In the genomic region with DNA sequence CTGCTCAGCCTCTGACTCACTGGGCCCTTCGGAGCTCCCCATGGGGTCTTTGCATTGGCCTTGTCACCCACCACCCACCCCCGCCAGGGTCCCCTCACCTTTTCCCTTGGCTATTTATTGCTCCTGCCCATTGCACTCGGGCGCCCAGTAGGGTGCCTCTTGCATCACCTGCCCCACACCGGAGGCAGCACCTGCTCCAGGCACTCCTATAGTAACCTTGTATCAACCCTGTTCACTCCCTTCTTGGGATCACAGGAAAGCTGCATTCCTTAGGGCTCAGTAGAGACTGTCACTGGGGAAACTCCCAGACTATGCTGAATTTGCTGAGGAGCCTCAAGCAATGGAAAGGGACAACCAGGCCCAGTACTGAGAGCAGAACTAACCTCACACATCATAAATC, we compare ENCODE assay signal across 11 mouse cellular contexts. TPM values are rescaled to one million over a fixed set of nuclear protein-coding genes. Genes with fewer than 3 reads are reported as not detected.
DNase-seq lines count a peak whose midpoint lies in the region; ATAC-seq and TF ChIP-seq lines count a peak whose summit lies in the region.
"Had no signal": no experiment of that assay in that cellular context is flagged by ENCODE, and none has a peak within 500 bp of the region (broad histone marks: within the 10 kb centered on the region; RNA-seq: fewer than 3 reads in every experiment).

No protein-coding gene starts in this region.

- H3K36me3 ChIP-seq in heart, postnatal 0 days (replicated peaks; ENCODE audit: control insufficient read depth, insufficient read depth, low read length), result no peaks in the 10 kb centered on the region
- H3K36me3 ChIP-seq in intestine, postnatal 0 days (ENCODE audit: control insufficient read depth, insufficient read depth), result no peaks in the 10 kb centered on the region
- no peaks in the 10 kb centered on the region for H3K36me3 ChIP-seq in small intestine, adult 2 months (ENCODE audit: control insufficient read depth, insufficient read depth, low read length)
- H3K36me3 ChIP-seq: embryonic facial prominence, embryonic 15.5 days had no signal

- peak overlapping the region; percentile 40 for H3K4me2 ChIP-seq in heart, postnatal 0 days (ENCODE audit: low read depth, low read length)
- peak overlapping the region; percentile 51 for H3K4me2 ChIP-seq in intestine, postnatal 0 days (replicated peaks; ENCODE audit: low read depth)
- H3K4me2 ChIP-seq: embryonic facial prominence, embryonic 15.5 days had no signal

- peaks cover 9% of the 10 kb centered on the region; the same call in 1 of the 2 replicates for H3K4me1 ChIP-seq in heart, postnatal 0 days (ENCODE audit: control insufficient read depth, insufficient read depth)
- peaks cover 6% of the 10 kb centered on the region for H3K4me1 ChIP-seq in intestine, postnatal 0 days (replicated peaks; ENCODE audit: control insufficient read depth, insufficient read depth, low read length)
- peaks cover 11% of the 10 kb centered on the region for H3K4me1 ChIP-seq in small intestine, adult 2 months (ENCODE audit: control insufficient read depth, insufficient read depth, insufficient read length, low read length)

- no peak for TF ChIP-seq CTCF in heart, postnatal 0 days (IDR thresholded peaks at IDR 0.05; ENCODE audit: low read depth)
- TF ChIP-seq CTCF in intestine, postnatal 0 days (IDR thresholded peaks at IDR 0.05; ENCODE audit: low read depth), result no peak
- TF ChIP-seq CTCF in small intestine, adult 2 months (IDR thresholded peaks at IDR 0.05; ENCODE audit: extremely low read depth, insufficient read length, insufficient replicate concordance, low read depth, low read length), result no peak

- no peak for ATAC-seq in heart, postnatal 0 days (ENCODE audit: insufficient read depth, low read depth)
- peak; percentile 82 for ATAC-seq in intestine, postnatal 0 days
- ATAC-seq in activated CD4-positive, CD25-positive, alpha-beta regulatory T cell, adult 4 months, result no peak

- H3K27me3 ChIP-seq in heart, postnatal 0 days (ENCODE audit: control insufficient read depth, insufficient read depth, low read length), result no peaks in the 10 kb centered on the region
- no peaks in the 10 kb centered on the region for H3K27me3 ChIP-seq in intestine, postnatal 0 days (replicated peaks; ENCODE audit: control insufficient read depth, insufficient read depth, low read length)
- no peaks in the 10 kb centered on the region for H3K27me3 ChIP-seq in small intestine, adult 2 months (ENCODE audit: control insufficient read depth, insufficient read depth, low read length)
- H3K27me3 ChIP-seq: embryonic facial prominence, embryonic 15.5 days had no signal

- H3K27ac ChIP-seq in heart, postnatal 0 days (ENCODE audit: low read depth), result no peak overlapping the region
- no peak overlapping the region; the same call in none of the 2 replicates for H3K27ac ChIP-seq in intestine, postnatal 0 days (ENCODE audit: low read depth, low read length)
- peak overlapping the region; percentile 36; the same call in 1 of the 2 replicates for H3K27ac ChIP-seq in small intestine, adult 2 months (ENCODE audit: insufficient read depth, low read depth, low read length)
- H3K27ac ChIP-seq: embryonic facial prominence, embryonic 15.5 days had no signal

- WGBS in heart, postnatal 0 days, result 48% methylated on average over 5 of the region's 5 CpGs
- WGBS in intestine, postnatal 0 days, result 11% methylated on average over 5 of the region's 5 CpGs
- 28% methylated on average over 5 of the region's 5 CpGs for WGBS in small intestine, adult 2 months

- H3K9me3 ChIP-seq in heart, postnatal 0 days (replicated peaks; ENCODE audit: control insufficient read depth, low read length), result peaks cover 8% of the 10 kb centered on the region; the same call in 1 of the 2 replicates
- no peaks in the 10 kb centered on the region for H3K9me3 ChIP-seq in intestine, postnatal 0 days (ENCODE audit: control insufficient read depth)
- H3K9me3 ChIP-seq: embryonic facial prominence, embryonic 15.5 days had no signal

- DNase-seq in heart, postnatal 0 days (ENCODE audit: low spot score), result no peak
- DNase-seq in heart, adult 18-20 months, result no peak
- DNase-seq in R1 (ENCODE audit: low read depth, low spot score), result peak; percentile 49
- DNase-seq in kidney, postnatal 36 days, result no peak
- DNase-seq: cerebellum, adult 9-11 months; lung, postnatal 36 days; right cerebral cortex, postnatal 14 days had no signal

- no peak overlapping the region for H3K4me3 ChIP-seq in heart, postnatal 0 days (ENCODE audit: low read depth, low read length)
- H3K4me3 ChIP-seq in intestine, postnatal 0 days (ENCODE audit: low read depth, low read length), result no peak overlapping the region
- no peak overlapping the region for H3K4me3 ChIP-seq in small intestine, adult 2 months (ENCODE audit: low read depth, low read length)
- H3K4me3 ChIP-seq: embryonic facial prominence, embryonic 15.5 days had no signal

- H3K9ac ChIP-seq in heart, postnatal 0 days (replicated peaks; ENCODE audit: low read depth, low read length), result no peak overlapping the region
- H3K9ac ChIP-seq in intestine, postnatal 0 days (ENCODE audit: low read depth, low read length), result no peak overlapping the region
- H3K9ac ChIP-seq: embryonic facial prominence, embryonic 15.5 days had no signal

- TF ChIP-seq POLR2A in small intestine, adult 2 months (IDR thresholded peaks at IDR 0.05; ENCODE audit: low read depth, low read length), result no peak

- no peak for TF ChIP-seq EP300 in heart, postnatal 0 days (IDR thresholded peaks at IDR 0.05; ENCODE audit: low read depth)

RNA-seq across cellular contexts. Expression of gene Fam222a, which starts 6.9 kb away (rescaled TPM):
- 0.97 and 5.0 TPM in 2 replicates for total RNA-seq in heart, postnatal 0 days (2014; rRNA removed; ENCODE audit: low replicate concordance)
- polyA plus RNA-seq in heart, postnatal 0 days (2015; fragmentation: Nextera tagmentation; extraction: Ambion mirVana), result 0.97 and 1.3 TPM in 2 replicates
- total RNA-seq in heart, adult 18-20 months (2021), result 1 to 10 TPM; 2.6 to 3.3 TPM
- polyA plus RNA-seq in intestine, postnatal 0 days (2015; fragmentation: Nextera tagmentation; extraction: Ambion mirVana), result 2.3 and 3.2 TPM in 2 replicates
- 2.8 and 5.3 TPM in 2 replicates for polyA plus RNA-seq in small intestine, adult 2 months (2012; rRNA removed)
- not detected for polyA plus RNA-seq in activated CD4-positive, CD25-positive, alpha-beta regulatory T cell, adult 4 months (2017; shearing (Covaris generic))
